Mouse (Mus musculus) myocyte (in vitro differentiated cells): ENCODE data around the gene Gsg1l. TPM values are rescaled to one million over a fixed set of nuclear protein-coding genes. Genes with fewer than 3 reads are reported as not detected.

Experiments
- H3K27me3 ChIP-seq: one replicate; pipeline ENCODE4 v1.6.1; 2011; ENCODE audit not compliant: control insufficient read depth, insufficient read depth, insufficient read length
- H3K36me3 ChIP-seq: one replicate; pipeline ENCODE4 v1.6.1; 2011; ENCODE audit not compliant: control insufficient read depth, insufficient read depth
- H3K4me2 ChIP-seq: one replicate; pipeline ENCODE4 v1.6.1; 2011; ENCODE audit warnings: low read depth, control low read depth
- H3K4me3 ChIP-seq: one replicate; pipeline ENCODE4 v1.5.1; 2011; ENCODE audit warnings: mild to moderate bottlenecking, control low read depth, moderate library complexity
- H3K79me2 ChIP-seq: one replicate; pipeline ENCODE4 v1.6.1; 2011; ENCODE audit not compliant: control insufficient read depth, insufficient read depth
- H3ac ChIP-seq: one replicate; pipeline ENCODE4 v1.6.1; 2011; ENCODE audit not compliant: control insufficient read depth, insufficient read length
- CEBPB ChIP-seq: IDR thresholded peaks from 2 replicates; pipeline ENCODE4 v1.6.1; 2011; ENCODE audit warnings: mild to moderate bottlenecking, moderate library complexity; ENCODE audit not compliant: poor library complexity, insufficient read depth, severe bottlenecking
- E2F4 ChIP-seq: IDR thresholded peaks from one replicate; pipeline ENCODE4 v1.6.1; 2011; ENCODE audit warnings: mild to moderate bottlenecking, control low read depth, moderate library complexity; ENCODE audit not compliant: insufficient read depth
- MAX ChIP-seq: IDR thresholded peaks from one replicate; pipeline ENCODE4 v1.6.1; 2011; ENCODE audit warnings: low read depth, mild to moderate bottlenecking, control low read depth
- MYOD1 ChIP-seq, 3 experiments: IDR thresholded peaks; one replicate each; pipeline ENCODE4 v1.6.1; 2011; ENCODE audit warnings: control low read depth in 2 of 3, low read depth in 2 of 3, mild to moderate bottlenecking in 2 of 3, moderate library complexity in 1 of 3; ENCODE audit not compliant: insufficient read length in 2 of 3, control insufficient read depth in 1 of 3
- MYOG ChIP-seq, 3 experiments: IDR thresholded peaks; one replicate each; pipeline ENCODE4 v1.6.1; 2011; ENCODE audit warnings: control low read depth in 2 of 3, low read depth in 2 of 3, mild to moderate bottlenecking in 2 of 3; ENCODE audit not compliant: insufficient read length in 2 of 3, control insufficient read depth in 1 of 3, insufficient read depth in 1 of 3
- POLR2A ChIP-seq: IDR thresholded peaks from one replicate; pipeline ENCODE4 v1.6.1; 2011; ENCODE audit warnings: low read depth, mild to moderate bottlenecking, control low read depth, moderate library complexity; ENCODE audit not compliant: insufficient read length
- POLR2AphosphoS2 ChIP-seq: IDR thresholded peaks from one replicate; pipeline ENCODE4 v1.6.1; 2011; ENCODE audit warnings: low read depth, control low read depth; ENCODE audit not compliant: insufficient read length
- REST ChIP-seq: IDR thresholded peaks from one replicate; pipeline ENCODE4 v1.6.1; 2011; ENCODE audit warnings: mild to moderate bottlenecking, control low read depth, moderate library complexity; ENCODE audit not compliant: insufficient read depth, insufficient read length
- SRF ChIP-seq: IDR thresholded peaks from one replicate; pipeline ENCODE4 v1.6.1; 2011; ENCODE audit warnings: low read depth; ENCODE audit not compliant: control insufficient read depth, insufficient read length
- TCF12 ChIP-seq: IDR thresholded peaks from one replicate; pipeline ENCODE4 v1.6.1; 2011; ENCODE audit warnings: mild to moderate bottlenecking, control low read depth; ENCODE audit not compliant: poor library complexity, insufficient read depth, severe bottlenecking
- TCF3 ChIP-seq: IDR thresholded peaks from one replicate; pipeline ENCODE4 v1.6.1; 2011; ENCODE audit warnings: low read depth, control low read depth; ENCODE audit not compliant: insufficient read length
- USF1 ChIP-seq: IDR thresholded peaks from one replicate; pipeline ENCODE4 v1.6.1; 2011; ENCODE audit warnings: low read depth, mild to moderate bottlenecking, control low read depth, moderate library complexity
- polyA plus RNA-seq: library from polyadenylated mRNA; unstranded; fragments of >200 nt; fragmentation: generic; extraction: Trizol; gene quantifications from one replicate; pipeline ENCODE4 v1.2.1, GENCODE M21; 2012; ENCODE audit warnings: missing spikeins

Gsg1l gene
- polyA plus RNA-seq, 1 experiment = not detected

GRCm38 (mm10) chr7:125954356-125954878, 127.8 kb downstream of the Gsg1l start:
- H3K27me3 ChIP-seq = peaks cover 37% of the 10 kb centered on the region
- no peak overlapping the region for H3K4me2 ChIP-seq
- TF ChIP-seq POLR2AphosphoS2 (no peak), TCF3 (no peak), MYOD1 (IDR thresholded peaks at IDR 0.05; ENCODE audit: control insufficient read depth in 1 of 3, insufficient read length in 2 of 3, low read depth in 2 of 3) (no peak)
- no peak overlapping the region for H3ac ChIP-seq
- no peaks in the 10 kb centered on the region for H3K36me3 ChIP-seq
- H3K79me2 ChIP-seq = no peaks in the 10 kb centered on the region
- H3K4me3 ChIP-seq = no peak overlapping the region

GRCm38 (mm10) chr7:125953844-125954243, 128.4 kb downstream of the Gsg1l start:
- Histone ChIP-seq H3ac (no peak overlapping the region), H3K4me3 (no peak overlapping the region), H3K79me2 (no peaks in the 10 kb centered on the region), H3K4me2 (no peak overlapping the region), H3K36me3 (no peaks in the 10 kb centered on the region), H3K27me3 (peaks cover 37% of the 10 kb centered on the region)
- no peak for TF ChIP-seq E2F4
- TF ChIP-seq MYOG (IDR thresholded peaks at IDR 0.05; ENCODE audit: control insufficient read depth in 1 of 3, insufficient read depth in 1 of 3, insufficient read length in 2 of 3, low read depth in 2 of 3) = no peak
- no peak for TF ChIP-seq REST
- TF ChIP-seq CEBPB = no peak
- TF ChIP-seq MYOD1 (IDR thresholded peaks at IDR 0.05; ENCODE audit: control insufficient read depth in 1 of 3, insufficient read length in 2 of 3, low read depth in 2 of 3) = no peak
- no peak for TF ChIP-seq MAX
- no peak for TF ChIP-seq TCF3
- TF ChIP-seq POLR2A = no peak
- TF ChIP-seq SRF = no peak
- no peak for TF ChIP-seq USF1
- no peak for TF ChIP-seq POLR2AphosphoS2
- TF ChIP-seq TCF12 = no peak

- Histone ChIP-seq H3K79me2 (no peaks in the 10 kb centered on the region), H3K27me3 (peaks cover 42% of the 10 kb centered on the region), H3K36me3 (no peaks in the 10 kb centered on the region), H3K4me2 (no peak overlapping the region), H3K4me3 (no peak overlapping the region), H3ac (no peak overlapping the region)
- TF ChIP-seq USF1 (no peak), POLR2AphosphoS2 (no peak), SRF (no peak), E2F4 (no peak), MYOD1 (IDR thresholded peaks at IDR 0.05; ENCODE audit: control insufficient read depth in 1 of 3, insufficient read length in 2 of 3, low read depth in 2 of 3) (no peak), TCF3 (no peak), REST (no peak), POLR2A (no peak)
These were observed 130.3 kb downstream of the Gsg1l start for GRCm38 (mm10) chr7:125951911-125952310.

- Histone ChIP-seq H3K79me2 (no peaks in the 10 kb centered on the region), H3K4me3 (no peak overlapping the region), H3K4me2 (no peak overlapping the region), H3ac (no peak overlapping the region), H3K36me3 (no peaks in the 10 kb centered on the region), H3K27me3 (peaks cover 42% of the 10 kb centered on the region)
- TF ChIP-seq REST (no peak), SRF (no peak), MYOD1 (IDR thresholded peaks at IDR 0.05; ENCODE audit: control insufficient read depth in 1 of 3, insufficient read length in 2 of 3, low read depth in 2 of 3) (no peak), POLR2AphosphoS2 (no peak), POLR2A (no peak), USF1 (no peak), MAX (no peak), TCF3 (no peak), MYOG (IDR thresholded peaks at IDR 0.05; ENCODE audit: control insufficient read depth in 1 of 3, insufficient read depth in 1 of 3, insufficient read length in 2 of 3, low read depth in 2 of 3) (no peak), E2F4 (no peak), CEBPB (no peak), TCF12 (no peak)
These were observed 133.2 kb downstream of the Gsg1l start for GRCm38 (mm10) chr7:125948973-125949372.

GRCm38 (mm10) chr7:125945915-125946314, 136.3 kb downstream of the Gsg1l start:
- TF ChIP-seq CEBPB (no peak), MAX (no peak), E2F4 (no peak), MYOG (IDR thresholded peaks at IDR 0.05; ENCODE audit: control insufficient read depth in 1 of 3, insufficient read depth in 1 of 3, insufficient read length in 2 of 3, low read depth in 2 of 3) (no peak)
- Histone ChIP-seq H3ac (no peak overlapping the region), H3K79me2 (no peaks in the 10 kb centered on the region), H3K4me2 (no peak overlapping the region), H3K4me3 (no peak overlapping the region), H3K27me3 (peaks cover 35% of the 10 kb centered on the region), H3K36me3 (no peaks in the 10 kb centered on the region)
